25 mouse cellular contexts compared by ENCODE assay signal in genomic region chr12:17740226-17740625, GRCm38 (mm10).
"Had no signal": no experiment of that assay in that cellular context is flagged by ENCODE, and none has a peak within 500 bp of the region (broad histone marks: within the 10 kb centered on the region; RNA-seq: fewer than 3 reads in every experiment).

No protein-coding gene starts in this region.

- H3K36me3 ChIP-seq: heart, embryonic 10.5 days; heart, embryonic 12.5 days; hindbrain, embryonic 10.5 days; hindbrain, embryonic 12.5 days; intestine, embryonic 15.5 days; limb, embryonic 10.5 days; limb, embryonic 12.5 days had no signal

- H3K9me3 ChIP-seq: heart, embryonic 10.5 days; heart, embryonic 12.5 days; hindbrain, embryonic 10.5 days; hindbrain, embryonic 12.5 days; intestine, embryonic 15.5 days; limb, embryonic 10.5 days; limb, embryonic 12.5 days had no signal

- H3K9ac ChIP-seq: heart, embryonic 12.5 days; hindbrain, embryonic 12.5 days; hindbrain, embryonic 14.5 days; intestine, embryonic 15.5 days; limb, embryonic 12.5 days had no signal

- H3K27me3 ChIP-seq: hindbrain, embryonic 12.5 days; intestine, embryonic 15.5 days; limb, embryonic 12.5 days had no signal

- ATAC-seq: hindbrain, embryonic 16.5 days; inflammation-experienced regulatory T-cells, adult 6 months; intestine, embryonic 15.5 days; intestine, postnatal 0 days had no signal

- DNase-seq: gastrocnemius, adult 2 months; gastrocnemius, postnatal 10 days; gastrocnemius, postnatal 25 days; heart, adult 18-20 months; heart, postnatal 10 days; heart, postnatal 4 days; kidney, adult 18-20 months; kidney, adult 8-10 months; kidney, postnatal 10 days; kidney, postnatal 25 days; kidney, postnatal 4 days; liver had no signal

- H3K4me3 ChIP-seq: gastrocnemius, adult 2 months; heart, embryonic 10.5 days; heart, embryonic 12.5 days; hindbrain, embryonic 10.5 days; hindbrain, embryonic 12.5 days; intestine, embryonic 15.5 days; layer of hippocampus, adult 2 months; left cerebral cortex, adult 2 months; limb, embryonic 10.5 days; limb, embryonic 12.5 days had no signal

- H3K27ac ChIP-seq: gastrocnemius, adult 2 months; heart, embryonic 10.5 days; hindbrain, embryonic 10.5 days; hindbrain, embryonic 12.5 days; hindbrain, embryonic 14.5 days; intestine, embryonic 15.5 days; layer of hippocampus, adult 2 months; left cerebral cortex, adult 2 months; limb, embryonic 10.5 days; limb, embryonic 12.5 days had no signal

- H3K4me2 ChIP-seq: heart, embryonic 12.5 days; hindbrain, embryonic 12.5 days; hindbrain, embryonic 14.5 days; intestine, embryonic 15.5 days; limb, embryonic 12.5 days had no signal
